Mouse (Mus musculus) E14TG2a.4 (cell line): ENCODE measurements around the gene Tbc1d9b.

Experiments
- CTCF ChIP-seq: conservative IDR thresholded peaks from 2 replicates; pipeline ENCODE4 v1.5.1; 2014; ENCODE audit warnings: low read length
- POU5F1 ChIP-seq: IDR thresholded peaks from 2 replicates; pipeline ENCODE4 v1.6.1; 2014; ENCODE audit warnings: low read length, borderline replicate concordance

GRCm38 (mm10) chr11:50214631-50215030 is 83.4 kb downstream of the Tbc1d9b start:
- TF ChIP-seq CTCF (no peak), POU5F1 (no peak)
